Mouse (Mus musculus) bone marrow, adult 2 months (tissue): Measurements from ENCODE around the gene Med13l. TPM values are rescaled to one million over a fixed set of nuclear protein-coding genes. Genes with fewer than 3 reads are reported as not detected.

ENCODE experiments used
- H3K27ac ChIP-seq: fragments of 200-500 bp; 2 replicates; pipeline ENCODE4 v1.5.1; 2012; ENCODE audit warnings: low read depth, mild to moderate bottlenecking, control low read depth, inconsistent platforms, low read length; ENCODE audit not compliant: control insufficient read depth, poor library complexity, insufficient read depth
- H3K4me1 ChIP-seq: fragments of 200-500 bp; 2 replicates; pipeline ENCODE4 v1.6.1; 2011; ENCODE audit warnings: low read length; ENCODE audit not compliant: control insufficient read depth, insufficient read depth
- H3K4me3 ChIP-seq: fragments of 200-500 bp; replicated peaks from 2 replicates; pipeline ENCODE3; 2011; ENCODE audit warnings: mild to moderate bottlenecking, low read depth, low read length, control low read depth; ENCODE audit not compliant: control insufficient read depth
- CTCF ChIP-seq: fragments of 200-500 bp; IDR thresholded peaks from 2 replicates; pipeline ENCODE4 v1.5.1; 2011; ENCODE audit warnings: low read length, control low read depth; ENCODE audit not compliant: control insufficient read depth, insufficient read depth
- POLR2A ChIP-seq: fragments of 200-500 bp; IDR thresholded peaks from 2 replicates; pipeline ENCODE4 v1.6.1; 2011; ENCODE audit warnings: low read depth, mild to moderate bottlenecking, control low read depth, low read length, borderline replicate concordance; ENCODE audit not compliant: control insufficient read depth
- WGBS: fragments of 180-500 bp; shearing (Covaris S2); methylation state at CpG from one replicate; pipeline ENCODE4 v1.1.7; 2018; 5-methylcytosine and 5-hydroxymethylcytosine counted together
- polyA plus RNA-seq: library from polyadenylated mRNA; stranded (reverse); fragments of >200 nt; gene quantifications from 2 replicates; pipeline ENCODE4 v1.2.4, GENCODE M21; 2011; ENCODE audit warnings: low replicate concordance; ENCODE audit not compliant: missing spikeins, insufficient read depth, insufficient read length

The Med13l gene
- polyA plus RNA-seq, 1 experiment: 32.9 TPM

GRCm38 (mm10) chr5:118727336-118727735 lies 166.9 kb downstream of the Med13l start:
- no peak overlapping the region for H3K4me3 ChIP-seq
- no peak overlapping the region for H3K27ac ChIP-seq
- no peak for TF ChIP-seq POLR2A
- no peak for TF ChIP-seq CTCF
- WGBS: 94% methylated on average over 16 of the region's 16 CpGs
- H3K4me1 ChIP-seq: no peaks in the 10 kb centered on the region

- no peak overlapping the region for H3K27ac ChIP-seq
- no peaks in the 10 kb centered on the region for H3K4me1 ChIP-seq
- no peak overlapping the region for H3K4me3 ChIP-seq
- TF ChIP-seq POLR2A: no peak
- no peak for TF ChIP-seq CTCF
- 80% methylated on average over 3 of the region's 3 CpGs for WGBS
Measured at GRCm38 (mm10) chr5:118732221-118732620, 171.7 kb downstream of the Med13l start.

- Histone ChIP-seq H3K4me1 (no peaks in the 10 kb centered on the region), H3K4me3 (no peak overlapping the region), H3K27ac (no peak overlapping the region)
- TF ChIP-seq POLR2A: no peak
- TF ChIP-seq CTCF: no peak
- WGBS: 92% methylated on average over 8 of the region's 8 CpGs
Measured at GRCm38 (mm10) chr5:118732651-118733050, 172.2 kb downstream of the Med13l start.

GRCm38 (mm10) chr5:118733566-118733965 lies 173.1 kb downstream of the Med13l start:
- no peak for TF ChIP-seq POLR2A
- no peak for TF ChIP-seq CTCF
- no peak overlapping the region for H3K4me3 ChIP-seq
- 93% methylated on average over 4 of the region's 4 CpGs for WGBS
- H3K4me1 ChIP-seq: no peaks in the 10 kb centered on the region
- no peak overlapping the region for H3K27ac ChIP-seq

GRCm38 (mm10) chr5:118734455-118734854 lies 174.0 kb downstream of the Med13l start:
- Histone ChIP-seq H3K4me1 (no peaks in the 10 kb centered on the region), H3K27ac (no peak overlapping the region), H3K4me3 (no peak overlapping the region)
- TF ChIP-seq CTCF: no peak
- TF ChIP-seq POLR2A: no peak
- 81% methylated on average over 9 of the region's 9 CpGs for WGBS

- 93% methylated on average over 8 of the region's 8 CpGs for WGBS
- no peak overlapping the region for H3K27ac ChIP-seq
Measured at GRCm38 (mm10) chr5:118735738-118736137, 175.3 kb downstream of the Med13l start.

GRCm38 (mm10) chr5:118737548-118737947 lies 177.1 kb downstream of the Med13l start:
- H3K4me1 ChIP-seq: no peaks in the 10 kb centered on the region
- 74% methylated on average over 1 of the region's 1 CpGs for WGBS

More at GRCm38 (mm10) chr5:118735738-118736137, 175.3 kb downstream of the Med13l start:
- no peak overlapping the region for H3K4me3 ChIP-seq
- no peak for TF ChIP-seq CTCF
- TF ChIP-seq POLR2A: no peak
- no peaks in the 10 kb centered on the region for H3K4me1 ChIP-seq

GRCm38 (mm10) chr5:118743067-118743466 lies 182.6 kb downstream of the Med13l start:
- Histone ChIP-seq H3K27ac (no peak overlapping the region), H3K4me1 (no peaks in the 10 kb centered on the region), H3K4me3 (no peak overlapping the region)
- WGBS: 80% methylated on average over 2 of the region's 2 CpGs
- TF ChIP-seq CTCF: no peak

More at GRCm38 (mm10) chr5:118737548-118737947, 177.1 kb downstream of the Med13l start:
- TF ChIP-seq CTCF (peak; percentile 58), POLR2A (no peak)
- Histone ChIP-seq H3K4me3 (no peak overlapping the region), H3K27ac (no peak overlapping the region)

GRCm38 (mm10) chr5:118747026-118747425 lies 186.5 kb downstream of the Med13l start:
- no peaks in the 10 kb centered on the region for H3K4me1 ChIP-seq
- WGBS: 94% methylated on average over 10 of the region's 10 CpGs
- TF ChIP-seq CTCF: no peak
- TF ChIP-seq POLR2A: no peak
- no peak overlapping the region for H3K4me3 ChIP-seq
- no peak overlapping the region for H3K27ac ChIP-seq
